Mouse (Mus musculus): Measurements from ENCODE around the gene Jak2.

Gene Jak2

GRCm38 (mm10) chr19:29252831-29253545 is 1.4 kb downstream of the Jak2 start:
- no peak for DNase-seq (ENCODE audit: low spot score in 2 of 2)

DNA sequence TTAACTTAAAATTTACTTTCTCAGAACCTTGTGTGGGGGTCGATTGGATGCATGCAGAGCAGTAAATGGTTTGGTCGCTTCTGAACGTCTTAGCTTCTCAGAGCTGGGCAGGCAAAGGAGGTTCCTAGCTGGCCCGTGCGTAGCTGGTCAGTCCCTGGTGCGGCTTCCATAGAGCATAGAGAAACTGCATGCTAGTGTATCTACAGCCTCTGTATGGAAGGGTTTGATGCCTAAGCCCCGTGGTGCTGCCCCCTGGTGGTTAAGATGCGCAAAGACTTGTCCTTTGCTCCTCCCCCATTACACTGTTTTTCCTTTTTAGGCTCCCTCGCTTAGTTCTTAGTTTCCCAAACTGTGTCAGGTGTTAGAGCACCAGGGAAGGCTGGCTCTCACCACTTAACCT is 2.1 kb downstream of the Jak2 start:
- DNase-seq (ENCODE audit: low spot score in 2 of 2), result peak; percentile 74 to 80

- DNase-seq (ENCODE audit: low spot score in 2 of 2), result no peak
These were observed 3.0 kb downstream of the Jak2 start for GRCm38 (mm10) chr19:29254671-29255070.

- no peak for DNase-seq (ENCODE audit: low spot score in 2 of 2)
These were observed 3.8 kb downstream of the Jak2 start for GRCm38 (mm10) chr19:29255327-29256027.

DNA sequence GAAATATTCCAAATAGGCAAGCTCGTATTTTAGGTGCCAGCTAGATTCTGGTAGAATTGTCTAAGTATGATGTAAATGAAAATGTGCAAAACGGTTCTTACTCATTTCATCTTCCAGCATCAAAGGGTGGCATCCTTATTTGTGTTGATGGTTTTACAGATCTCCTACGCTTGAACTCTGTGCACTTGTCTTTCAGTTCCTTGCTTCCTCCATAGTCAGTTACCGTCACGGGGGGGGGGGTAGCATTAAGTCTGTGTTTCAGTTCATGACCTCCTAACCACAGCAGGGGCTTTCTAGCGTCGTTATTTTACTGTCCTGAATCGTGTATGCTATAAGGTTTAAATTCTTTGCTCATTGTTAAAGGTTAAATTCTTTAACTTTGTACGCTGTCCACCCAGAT is 10.0 kb downstream of the Jak2 start:
- no peak for DNase-seq (ENCODE audit: low spot score in 2 of 2)

GRCm38 (mm10) chr19:29263492-29263891 is 11.9 kb downstream of the Jak2 start:
- DNase-seq (ENCODE audit: low spot score in 2 of 2), result no peak

- DNase-seq (ENCODE audit: low spot score in 2 of 2), result no peak
These were observed 13.9 kb downstream of the Jak2 start for GRCm38 (mm10) chr19:29265538-29265937.

DNA sequence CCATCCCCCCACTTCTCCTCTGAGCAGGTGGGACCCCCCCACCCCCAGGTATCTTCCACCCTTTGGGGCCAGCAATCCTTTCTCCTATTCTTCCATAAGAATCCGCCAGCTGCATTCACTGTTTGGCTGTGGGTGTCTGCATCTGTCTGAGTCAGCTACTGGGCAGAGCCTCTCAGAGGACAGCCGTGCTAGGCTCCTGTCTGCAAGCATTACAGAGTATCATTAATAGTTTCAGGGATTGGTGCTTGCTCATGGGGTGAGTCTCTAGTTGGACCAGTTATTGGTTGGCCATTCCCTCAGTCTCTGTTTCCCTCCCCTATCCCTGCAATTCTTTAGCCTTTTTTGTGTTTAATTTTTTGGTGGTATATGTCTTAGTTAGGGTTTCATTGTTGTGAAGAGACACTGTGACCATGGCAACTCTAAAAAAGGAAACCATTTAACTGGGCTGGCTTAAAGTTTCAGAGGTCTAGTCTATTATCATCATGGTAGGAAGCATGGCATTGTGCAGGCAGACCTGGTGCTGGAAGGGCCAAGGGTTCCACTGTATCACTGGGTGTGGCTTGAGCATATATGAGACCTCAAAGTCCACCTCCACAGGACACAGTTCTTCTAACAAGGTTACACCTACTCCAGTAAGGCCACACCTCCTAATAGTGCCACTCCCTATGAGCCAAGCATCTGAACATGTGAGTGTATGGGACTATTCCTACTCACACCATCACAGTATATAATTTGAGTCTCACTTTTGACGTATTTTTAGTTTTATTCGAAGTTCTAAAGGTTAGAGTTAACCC is 15.6 kb downstream of the Jak2 start:
- no peak for DNase-seq (ENCODE audit: low spot score in 2 of 2)

GRCm38 (mm10) chr19:29268788-29269321 is 17.2 kb downstream of the Jak2 start:
- no peak for DNase-seq (ENCODE audit: low spot score in 2 of 2)

DNA sequence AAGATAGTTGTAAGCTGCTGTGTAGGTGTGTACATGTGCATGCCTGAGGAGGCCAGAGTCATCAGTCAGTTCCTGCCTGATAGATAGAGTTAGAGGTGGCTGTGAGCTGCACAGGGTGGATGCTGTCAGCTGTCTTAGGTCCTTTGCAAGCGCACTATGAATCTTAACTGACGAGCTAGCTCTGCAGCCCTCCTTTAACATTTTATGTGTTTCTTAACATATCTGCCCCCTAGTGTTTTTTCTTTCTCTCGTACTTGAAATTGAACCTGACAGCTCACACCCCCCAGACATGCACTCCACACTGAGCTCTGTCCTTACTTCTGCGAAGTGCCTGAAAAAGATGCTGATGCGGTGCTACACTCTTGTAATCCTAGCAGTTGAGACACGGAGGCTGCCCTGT is 18.6 kb downstream of the Jak2 start:
- DNase-seq (ENCODE audit: low spot score in 2 of 2), result no peak

- DNase-seq (ENCODE audit: low spot score in 2 of 2), result no peak
These were observed 19.5 kb downstream of the Jak2 start for GRCm38 (mm10) chr19:29271147-29271578.

- no peak for DNase-seq (ENCODE audit: low spot score in 2 of 2)
These were observed 20.6 kb downstream of the Jak2 start for GRCm38 (mm10) chr19:29272011-29272809.

GRCm38 (mm10) chr19:29276414-29276813 is 24.8 kb downstream of the Jak2 start:
- DNase-seq (ENCODE audit: low spot score in 2 of 2), result no peak

GRCm38 (mm10) chr19:29278944-29279587 is 27.4 kb downstream of the Jak2 start:
- no peak for DNase-seq (ENCODE audit: low spot score in 2 of 2)

- no peak for DNase-seq (ENCODE audit: low spot score in 2 of 2)
These were observed 33.8 kb downstream of the Jak2 start for GRCm38 (mm10) chr19:29285451-29285869.

DNA sequence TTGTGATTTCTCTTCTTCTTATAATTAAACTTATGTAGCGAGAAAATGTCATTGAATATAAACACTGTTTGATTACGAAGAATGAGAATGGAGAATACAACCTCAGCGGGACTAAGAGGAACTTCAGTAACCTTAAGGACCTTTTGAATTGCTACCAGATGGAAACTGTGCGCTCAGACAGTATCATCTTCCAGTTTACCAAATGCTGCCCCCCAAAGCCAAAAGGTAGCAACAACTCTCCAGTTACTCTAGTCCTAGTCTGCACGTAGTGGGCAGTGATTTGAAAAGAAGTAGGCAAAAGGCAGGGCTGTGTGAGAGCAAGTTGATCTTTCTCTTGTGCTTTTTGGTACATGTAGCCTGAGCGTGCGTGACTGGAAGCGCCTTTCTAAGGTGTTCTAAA is 36.2 kb downstream of the Jak2 start:
- no peak for DNase-seq (ENCODE audit: low spot score in 2 of 2)

DNA sequence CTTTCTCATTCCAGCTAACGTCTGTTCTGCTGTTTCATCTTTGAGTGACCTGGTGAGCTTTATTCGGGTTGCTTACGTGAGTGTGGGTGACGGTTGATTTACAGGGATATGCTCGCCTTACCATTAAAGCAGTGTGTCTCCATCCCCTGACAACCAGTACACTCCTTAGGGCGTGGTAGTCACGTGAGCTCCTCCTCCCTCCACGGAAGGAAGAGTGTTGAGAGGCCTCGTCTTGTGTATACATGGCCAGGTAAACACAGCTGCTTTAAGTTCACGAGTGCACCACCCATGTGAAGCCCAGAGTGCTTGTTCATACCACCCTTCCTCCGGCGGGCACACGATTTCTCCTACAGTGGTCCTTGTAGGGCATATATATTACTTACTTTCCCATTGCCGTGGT is 39.9 kb downstream of the Jak2 start:
- no peak for DNase-seq (ENCODE audit: low spot score in 2 of 2)

DNA sequence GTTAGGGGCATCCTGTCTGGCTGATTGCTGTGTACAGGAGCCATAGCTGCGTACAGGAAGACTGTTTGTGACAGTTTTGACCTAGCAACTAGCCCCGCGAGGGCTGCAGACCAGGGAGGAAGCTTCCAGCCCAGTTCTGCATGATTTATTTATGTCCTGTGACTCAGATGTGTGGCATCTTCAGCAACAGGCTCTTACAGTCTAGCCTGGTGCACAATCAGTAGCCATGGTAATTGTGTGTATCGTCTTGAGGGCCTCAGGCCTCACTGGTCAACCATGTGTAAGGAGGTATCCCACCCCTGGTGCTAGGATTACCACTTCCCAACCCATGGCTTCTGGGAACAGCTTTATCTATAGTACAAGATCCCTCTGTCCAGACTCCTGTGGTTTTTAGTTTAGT is 40.9 kb downstream of the Jak2 start:
- DNase-seq (ENCODE audit: low spot score in 2 of 2), result no peak

DNA sequence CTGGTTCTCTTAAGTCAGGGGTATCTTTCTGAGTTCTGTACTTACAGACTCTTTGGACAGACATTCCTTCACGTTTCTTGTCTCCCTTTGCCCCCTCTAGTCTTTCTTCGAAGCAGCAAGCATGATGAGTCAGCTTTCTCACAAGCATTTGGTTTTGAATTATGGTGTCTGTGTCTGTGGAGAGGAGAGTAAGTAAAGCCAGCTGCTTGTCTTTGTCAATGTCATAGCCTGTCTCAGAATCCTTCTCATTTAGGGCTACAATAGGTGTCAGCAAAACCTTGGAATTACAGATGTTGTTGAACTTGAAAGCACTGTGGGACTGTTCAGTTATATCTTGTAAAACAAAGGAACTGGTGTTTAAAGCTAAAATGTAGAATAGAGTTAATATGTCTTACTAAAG is 43.1 kb downstream of the Jak2 start:
- no peak for DNase-seq (ENCODE audit: low spot score in 2 of 2)

GRCm38 (mm10) chr19:29296166-29296565 is 44.5 kb downstream of the Jak2 start:
- no peak for DNase-seq (ENCODE audit: low spot score in 2 of 2)

DNA sequence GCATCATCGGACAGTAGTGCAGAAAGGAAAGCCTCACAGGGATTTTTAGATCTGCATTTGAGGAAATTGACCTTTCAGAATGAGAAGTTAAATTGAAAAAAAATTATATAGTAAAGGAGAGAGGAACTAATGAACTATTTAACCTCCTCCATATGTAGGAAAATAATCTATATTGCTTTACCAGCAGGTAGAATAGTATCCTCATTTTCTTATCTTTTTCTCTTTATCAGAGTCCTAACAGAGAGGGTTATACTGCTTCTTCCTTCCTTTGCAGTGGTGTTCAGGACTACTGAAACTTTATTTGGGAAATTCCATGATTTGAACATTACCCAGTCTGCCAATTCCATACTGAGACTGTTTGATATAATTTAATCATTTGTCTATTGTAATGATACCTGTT is 45.7 kb downstream of the Jak2 start:
- DNase-seq (ENCODE audit: low spot score in 2 of 2), result no peak
